ENCODE assay signal across 20 mouse cellular contexts in genomic region chr19:53260828-53261227, GRCm38 (mm10). TPM values are rescaled to one million over a fixed set of nuclear protein-coding genes. Genes with fewer than 3 reads are reported as not detected.
DNase-seq lines count a peak whose midpoint lies in the region; ATAC-seq lines count a peak whose summit lies in the region.
"Had no signal": no experiment of that assay in that cellular context is flagged by ENCODE, and none has a peak within 500 bp of the region (broad histone marks: within the 10 kb centered on the region; RNA-seq: fewer than 3 reads in every experiment).

No protein-coding gene starts in this region.

- H3K36me3 ChIP-seq in hindbrain, embryonic 10.5 days: no peaks in the 10 kb centered on the region
- no peaks in the 10 kb centered on the region for H3K36me3 ChIP-seq in hindbrain, embryonic 16.5 days (ENCODE audit: control insufficient read depth, insufficient read depth, low read length)
- no peaks in the 10 kb centered on the region for H3K36me3 ChIP-seq in liver, embryonic 15.5 days (replicated peaks)
- H3K36me3 ChIP-seq in liver, embryonic 11.5 days (ENCODE audit: control insufficient read depth, insufficient read depth, low read length): no peaks in the 10 kb centered on the region
- H3K36me3 ChIP-seq: embryonic facial prominence, embryonic 13.5 days; embryonic facial prominence, embryonic 15.5 days; forebrain, embryonic 10.5 days; forebrain, embryonic 12.5 days had no signal

- no peak overlapping the region for H3K9ac ChIP-seq in hindbrain, embryonic 16.5 days (ENCODE audit: low read depth, low read length)
- H3K9ac ChIP-seq in liver, embryonic 15.5 days: no peak overlapping the region
- H3K9ac ChIP-seq in liver, embryonic 11.5 days (ENCODE audit: low read depth, low read length): no peak overlapping the region
- H3K9ac ChIP-seq: embryonic facial prominence, embryonic 13.5 days; embryonic facial prominence, embryonic 15.5 days; forebrain, embryonic 12.5 days had no signal

- WGBS in hindbrain, embryonic 10.5 days: 91% methylated on average over 4 of the region's 4 CpGs
- 91% methylated on average over 4 of the region's 4 CpGs for WGBS in hindbrain, embryonic 16.5 days
- 80% methylated on average over 4 of the region's 4 CpGs for WGBS in liver, embryonic 15.5 days (ENCODE audit: insufficient replicate concordance)
- 83% methylated on average over 4 of the region's 4 CpGs for WGBS in liver, embryonic 11.5 days

- no peak overlapping the region for H3K4me2 ChIP-seq in hindbrain, embryonic 16.5 days (ENCODE audit: low read length)
- H3K4me2 ChIP-seq in liver, embryonic 15.5 days: no peak overlapping the region
- no peak overlapping the region for H3K4me2 ChIP-seq in liver, embryonic 11.5 days
- H3K4me2 ChIP-seq: embryonic facial prominence, embryonic 13.5 days; embryonic facial prominence, embryonic 15.5 days; forebrain, embryonic 12.5 days had no signal

- DNase-seq in cerebellum, adult 9-11 months: peak; percentile 37
- DNase-seq in cerebellum, postnatal 36 days: no peak
- peak; percentile 51 to 53 for DNase-seq in cerebellum, postnatal 14 days
- DNase-seq in cerebellum, adult 9-10 months: no peak
- no peak for DNase-seq in hindbrain, embryonic 10.5 days (ENCODE audit: low spot score)
- DNase-seq in liver, embryonic 11.5 days (ENCODE audit: low spot score): no peak
- DNase-seq: adrenal gland, adult 2 months; adrenal gland, postnatal 10 days; adrenal gland, postnatal 25 days; cerebellum, adult 11 months; embryo, embryonic 11 days had no signal

- no peaks in the 10 kb centered on the region for H3K27me3 ChIP-seq in hindbrain, embryonic 10.5 days (ENCODE audit: insufficient read depth, poor library complexity, severe bottlenecking)
- no peaks in the 10 kb centered on the region for H3K27me3 ChIP-seq in hindbrain, embryonic 16.5 days (replicated peaks; ENCODE audit: control insufficient read depth, insufficient read depth, low read length)
- peaks cover 52% of the 10 kb centered on the region for H3K27me3 ChIP-seq in liver, embryonic 15.5 days
- H3K27me3 ChIP-seq in liver, embryonic 11.5 days (replicated peaks; ENCODE audit: control insufficient read depth, insufficient read depth, low read length): peaks cover 19% of the 10 kb centered on the region
- H3K27me3 ChIP-seq: embryonic facial prominence, embryonic 13.5 days; embryonic facial prominence, embryonic 15.5 days; forebrain, embryonic 12.5 days had no signal

- H3K4me3 ChIP-seq in hindbrain, embryonic 10.5 days: no peak overlapping the region
- no peak overlapping the region for H3K4me3 ChIP-seq in hindbrain, embryonic 16.5 days (ENCODE audit: low read length)
- no peak overlapping the region for H3K4me3 ChIP-seq in liver, embryonic 15.5 days (replicated peaks)
- no peak overlapping the region for H3K4me3 ChIP-seq in liver, embryonic 11.5 days (ENCODE audit: low read depth, low read length)
- H3K4me3 ChIP-seq: embryonic facial prominence, embryonic 13.5 days; embryonic facial prominence, embryonic 15.5 days; erythroblast, embryonic 14.5 days; forebrain, embryonic 10.5 days; forebrain, embryonic 12.5 days had no signal

- peaks cover 36% of the 10 kb centered on the region for H3K4me1 ChIP-seq in hindbrain, embryonic 10.5 days (replicated peaks)
- H3K4me1 ChIP-seq in hindbrain, embryonic 16.5 days (ENCODE audit: control insufficient read depth, insufficient read depth, low read depth, low read length): peaks cover 2% of the 10 kb centered on the region
- peaks cover 76% of the 10 kb centered on the region for H3K4me1 ChIP-seq in liver, embryonic 15.5 days (replicated peaks)
- H3K4me1 ChIP-seq in liver, embryonic 11.5 days (replicated peaks; ENCODE audit: control insufficient read depth, insufficient read depth, low read length): peaks cover 43% of the 10 kb centered on the region
- H3K4me1 ChIP-seq: embryonic facial prominence, embryonic 15.5 days had no signal

- peak overlapping the region; percentile 25 for H3K27ac ChIP-seq in hindbrain, embryonic 10.5 days
- H3K27ac ChIP-seq in hindbrain, embryonic 16.5 days (ENCODE audit: low read depth, low read length): no peak overlapping the region
- peak overlapping the region; percentile 99 for H3K27ac ChIP-seq in liver, embryonic 15.5 days (replicated peaks)
- no peak overlapping the region for H3K27ac ChIP-seq in liver, embryonic 11.5 days (ENCODE audit: low read depth, low read length)
- H3K27ac ChIP-seq: embryonic facial prominence, embryonic 13.5 days; embryonic facial prominence, embryonic 15.5 days; forebrain, embryonic 10.5 days; forebrain, embryonic 12.5 days had no signal

- ATAC-seq in hindbrain, embryonic 16.5 days: no peak
- no peak for ATAC-seq in liver, embryonic 15.5 days (ENCODE audit: insufficient read depth)
- ATAC-seq in liver, embryonic 11.5 days (replicated peaks; ENCODE audit: low FRiP score): no peak
- ATAC-seq: forebrain, embryonic 14.5 days; forebrain, embryonic 16.5 days had no signal

- H3K9me3 ChIP-seq in hindbrain, embryonic 10.5 days: no peaks in the 10 kb centered on the region
- no peaks in the 10 kb centered on the region for H3K9me3 ChIP-seq in hindbrain, embryonic 16.5 days (ENCODE audit: control insufficient read depth, low read length)
- no peaks in the 10 kb centered on the region for H3K9me3 ChIP-seq in liver, embryonic 15.5 days (replicated peaks)
- H3K9me3 ChIP-seq in liver, embryonic 11.5 days (ENCODE audit: control insufficient read depth, low read length): no peaks in the 10 kb centered on the region
- H3K9me3 ChIP-seq: embryonic facial prominence, embryonic 15.5 days; forebrain, embryonic 10.5 days had no signal

RNA-seq across cellular contexts. Expression of gene Mxi1, which starts 49.5 kb away (rescaled TPM):
- 33.3 and 47.9 TPM in 2 replicates for polyA plus RNA-seq in hindbrain, embryonic 10.5 days (2016; fragmentation: Nextera tagmentation; extraction: Ambion mirVana)
- 18.9 and 27.8 TPM in 2 replicates for polyA plus RNA-seq in hindbrain, embryonic 16.5 days (2015; fragmentation: Nextera tagmentation; extraction: Ambion mirVana)
- 34.8 and 38.3 TPM in 2 replicates for polyA plus RNA-seq in liver, embryonic 15.5 days (2015; fragmentation: Nextera tagmentation; extraction: Ambion mirVana)
- polyA plus RNA-seq in liver, embryonic 11.5 days (2014; fragmentation: Nextera tagmentation; extraction: Ambion mirVana): 34.3 and 42.6 TPM in 2 replicates

Comparison
In these comparisons a context has a peak if more than half of its experiments do, and no peak if none do; other contexts are left out.
1. DNase-seq: peak in cerebellum, adult 9-11 months (single experiment) and cerebellum, postnatal 14 days (2 of 2); none in cerebellum, postnatal 36 days (0 of 2), cerebellum, adult 9-10 months (single experiment), hindbrain, embryonic 10.5 days (single experiment) and liver, embryonic 11.5 days (single experiment).
2. H3K27ac ChIP-seq: peak in hindbrain, embryonic 10.5 days (single experiment) and liver, embryonic 15.5 days (single experiment); none in hindbrain, embryonic 16.5 days (single experiment) and liver, embryonic 11.5 days (single experiment).